Mouse (Mus musculus): ENCODE measurements around the gene Atp11c. TPM values are rescaled to one million over a fixed set of nuclear protein-coding genes. Genes with fewer than 3 reads are reported as not detected.

The Atp11c gene
- polyA plus RNA-seq, 1 experiment from 2014 or later, result 13.5 TPM

- no peak overlapping the region for H3K4me3 ChIP-seq (replicated peaks; ENCODE audit: low read length)
- H3K36me3 ChIP-seq (ENCODE audit: control insufficient read depth, insufficient read depth), result no peaks in the 10 kb centered on the region
- no peak overlapping the region for H3K4me2 ChIP-seq (ENCODE audit: low read length)
- H3K27ac ChIP-seq (ENCODE audit: low read length), result no peak overlapping the region
- WGBS, result 24% methylated on average over 4 of the region's 4 CpGs
- H3K27me3 ChIP-seq (replicated peaks; ENCODE audit: control insufficient read depth, insufficient read depth, low read length), result no peaks in the 10 kb centered on the region
- no peaks in the 10 kb centered on the region for H3K9me3 ChIP-seq (ENCODE audit: control insufficient read depth, low read length)
- H3K4me1 ChIP-seq (replicated peaks; ENCODE audit: control insufficient read depth, insufficient read depth, low read length), result 0 out of 2 replicates have a peak, but pooled peaks cover 2% of the 10 kb centered on the region
- peak; percentile 30 for ATAC-seq
- no peak overlapping the region for H3K9ac ChIP-seq (replicated peaks; ENCODE audit: low read depth, low read length)
Measured at GRCm38 (mm10) chrX:60544098-60544497, 48.4 kb downstream of the Atp11c start.

DNA sequence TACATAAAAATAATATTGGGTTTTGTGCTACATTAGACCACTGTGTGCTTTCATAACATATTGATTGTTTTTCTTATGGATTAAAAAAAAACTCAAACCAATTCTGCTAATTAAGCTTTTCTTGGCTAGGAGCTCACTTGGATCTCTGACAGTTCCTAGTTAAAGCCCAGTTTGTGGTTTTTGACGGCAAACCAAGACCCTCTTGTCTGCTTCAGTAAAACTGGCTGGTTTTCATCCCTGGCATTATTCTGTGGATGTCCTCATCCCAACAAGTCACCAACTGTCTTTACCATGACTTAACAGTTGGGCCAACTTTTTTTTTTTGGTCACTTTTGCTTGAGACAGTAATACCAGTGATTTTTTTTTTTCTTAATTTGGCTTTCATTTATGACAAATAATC, 49.6 kb downstream of the Atp11c start:
- Histone ChIP-seq H3K9ac (replicated peaks; ENCODE audit: low read depth, low read length) (no peak overlapping the region), H3K4me1 (replicated peaks; ENCODE audit: control insufficient read depth, insufficient read depth, low read length) (0 out of 2 replicates have a peak, but pooled peaks cover 2% of the 10 kb centered on the region), H3K4me3 (replicated peaks; ENCODE audit: low read length) (no peak overlapping the region), H3K36me3 (ENCODE audit: control insufficient read depth, insufficient read depth) (no peaks in the 10 kb centered on the region), H3K4me2 (ENCODE audit: low read length) (no peak overlapping the region), H3K9me3 (ENCODE audit: control insufficient read depth, low read length) (no peaks in the 10 kb centered on the region), H3K27ac (ENCODE audit: low read length) (no peak overlapping the region), H3K27me3 (replicated peaks; ENCODE audit: control insufficient read depth, insufficient read depth, low read length) (no peaks in the 10 kb centered on the region)
- 19% methylated on average over 1 of the region's 1 CpGs for WGBS
- ATAC-seq, result no peak

GRCm38 (mm10) chrX:60539149-60539548, 53.3 kb downstream of the Atp11c start, which contains the start of gene Gm7073:
Gm7073 (minus strand) TSS chrX:60539249.
- Histone ChIP-seq H3K4me1 (replicated peaks; ENCODE audit: control insufficient read depth, insufficient read depth, low read length) (no peaks in the 10 kb centered on the region), H3K27me3 (replicated peaks; ENCODE audit: control insufficient read depth, insufficient read depth, low read length) (no peaks in the 10 kb centered on the region), H3K27ac (ENCODE audit: low read length) (no peak within 1 kb of the TSS), H3K9me3 (ENCODE audit: control insufficient read depth, low read length) (no peaks in the 10 kb centered on the region), H3K9ac (replicated peaks; ENCODE audit: low read depth, low read length) (no peak within 1 kb of the TSS), H3K4me2 (ENCODE audit: low read length) (no peak within 1 kb of the TSS), H3K4me3 (replicated peaks; ENCODE audit: low read length) (no peak within 1 kb of the TSS), H3K36me3 (ENCODE audit: control insufficient read depth, insufficient read depth) (no peaks in the 10 kb centered on the region)
- ATAC-seq, result no peak

- Histone ChIP-seq H3K4me1 (replicated peaks; ENCODE audit: control insufficient read depth, insufficient read depth, low read length) (no peaks in the 10 kb centered on the region), H3K27ac (ENCODE audit: low read length) (no peak overlapping the region), H3K9me3 (ENCODE audit: control insufficient read depth, low read length) (no peaks in the 10 kb centered on the region), H3K27me3 (replicated peaks; ENCODE audit: control insufficient read depth, insufficient read depth, low read length) (no peaks in the 10 kb centered on the region), H3K4me3 (replicated peaks; ENCODE audit: low read length) (no peak overlapping the region), H3K36me3 (ENCODE audit: control insufficient read depth, insufficient read depth) (no peaks in the 10 kb centered on the region), H3K9ac (replicated peaks; ENCODE audit: low read depth, low read length) (no peak overlapping the region), H3K4me2 (ENCODE audit: low read length) (no peak overlapping the region)
- ATAC-seq, result peak; percentile 55; the same call in 1 of the 2 replicates
Measured at GRCm38 (mm10) chrX:60503995-60504394, 88.5 kb downstream of the Atp11c start.

GRCm38 (mm10) chrX:60497750-60498149, 94.7 kb downstream of the Atp11c start:
- 43% methylated on average over 1 of the region's 1 CpGs for WGBS
- H3K9ac ChIP-seq (replicated peaks; ENCODE audit: low read depth, low read length), result no peak overlapping the region
- no peak for ATAC-seq
- no peaks in the 10 kb centered on the region for H3K9me3 ChIP-seq (ENCODE audit: control insufficient read depth, low read length)
- no peak overlapping the region for H3K4me2 ChIP-seq (ENCODE audit: low read length)
- no peaks in the 10 kb centered on the region for H3K27me3 ChIP-seq (replicated peaks; ENCODE audit: control insufficient read depth, insufficient read depth, low read length)
- no peaks in the 10 kb centered on the region for H3K4me1 ChIP-seq (replicated peaks; ENCODE audit: control insufficient read depth, insufficient read depth, low read length)
- no peak overlapping the region for H3K27ac ChIP-seq (ENCODE audit: low read length)
- no peak overlapping the region for H3K4me3 ChIP-seq (replicated peaks; ENCODE audit: low read length)
- no peaks in the 10 kb centered on the region for H3K36me3 ChIP-seq (ENCODE audit: control insufficient read depth, insufficient read depth)

- Histone ChIP-seq H3K9me3 (ENCODE audit: control insufficient read depth, low read length) (no peaks in the 10 kb centered on the region), H3K4me3 (replicated peaks; ENCODE audit: low read length) (no peak overlapping the region), H3K36me3 (ENCODE audit: control insufficient read depth, insufficient read depth) (no peaks in the 10 kb centered on the region), H3K27ac (ENCODE audit: low read length) (no peak overlapping the region), H3K4me2 (ENCODE audit: low read length) (no peak overlapping the region), H3K27me3 (replicated peaks; ENCODE audit: control insufficient read depth, insufficient read depth, low read length) (no peaks in the 10 kb centered on the region), H3K4me1 (replicated peaks; ENCODE audit: control insufficient read depth, insufficient read depth, low read length) (no peaks in the 10 kb centered on the region), H3K9ac (replicated peaks; ENCODE audit: low read depth, low read length) (no peak overlapping the region)
- no peak for ATAC-seq
Measured at GRCm38 (mm10) chrX:60495308-60495707, 97.2 kb downstream of the Atp11c start.

- Histone ChIP-seq H3K4me1 (replicated peaks; ENCODE audit: control insufficient read depth, insufficient read depth, low read length) (no peaks in the 10 kb centered on the region), H3K4me3 (replicated peaks; ENCODE audit: low read length) (no peak overlapping the region), H3K9ac (replicated peaks; ENCODE audit: low read depth, low read length) (no peak overlapping the region), H3K36me3 (ENCODE audit: control insufficient read depth, insufficient read depth) (no peaks in the 10 kb centered on the region), H3K4me2 (ENCODE audit: low read length) (no peak overlapping the region), H3K27ac (ENCODE audit: low read length) (no peak overlapping the region), H3K27me3 (replicated peaks; ENCODE audit: control insufficient read depth, insufficient read depth, low read length) (no peaks in the 10 kb centered on the region), H3K9me3 (ENCODE audit: control insufficient read depth, low read length) (no peaks in the 10 kb centered on the region)
- ATAC-seq, result no peak
- WGBS, result 12% methylated on average over 2 of the region's 2 CpGs
Measured at GRCm38 (mm10) chrX:60463786-60464185, 128.7 kb downstream of the Atp11c start.

DNA sequence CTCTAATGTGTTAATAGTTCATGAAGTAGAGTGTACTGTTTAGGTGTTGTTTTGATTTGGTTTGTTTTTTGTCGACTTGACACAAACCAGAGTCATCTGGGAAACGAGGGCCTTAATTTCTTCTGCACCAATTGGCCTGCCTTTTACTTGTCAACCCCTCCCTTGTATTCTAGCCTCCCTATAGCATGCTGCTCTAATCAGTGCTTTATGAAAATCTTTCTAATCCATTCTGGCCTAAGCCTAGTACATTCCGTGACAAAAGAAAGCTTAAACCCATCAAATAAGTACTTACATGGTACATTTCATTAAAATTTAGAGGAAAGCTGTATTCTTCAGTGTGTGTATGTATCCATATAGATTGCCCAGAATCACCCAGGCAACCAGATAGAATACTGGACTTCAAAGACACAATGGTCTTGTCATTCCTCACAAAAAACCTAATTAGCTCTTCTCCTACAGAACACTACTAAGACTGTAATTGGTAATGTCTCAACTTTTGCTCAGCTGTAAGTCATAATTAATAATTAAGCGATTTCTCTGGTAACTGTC, 177.9 kb downstream of the Atp11c start:
- no peak overlapping the region for H3K4me3 ChIP-seq (replicated peaks; ENCODE audit: low read length)
- H3K9ac ChIP-seq (replicated peaks; ENCODE audit: low read depth, low read length), result no peak overlapping the region
- no peak for ATAC-seq
- no peaks in the 10 kb centered on the region for H3K27me3 ChIP-seq (replicated peaks; ENCODE audit: control insufficient read depth, insufficient read depth, low read length)
- no peaks in the 10 kb centered on the region for H3K4me1 ChIP-seq (replicated peaks; ENCODE audit: control insufficient read depth, insufficient read depth, low read length)
- no peaks in the 10 kb centered on the region for H3K36me3 ChIP-seq (ENCODE audit: control insufficient read depth, insufficient read depth)
- H3K9me3 ChIP-seq (ENCODE audit: control insufficient read depth, low read length), result no peaks in the 10 kb centered on the region
- H3K27ac ChIP-seq (ENCODE audit: low read length), result no peak overlapping the region
- no peak overlapping the region for H3K4me2 ChIP-seq (ENCODE audit: low read length)
- WGBS, result 22% methylated on average over 4 of the region's 4 CpGs

- no peaks in the 10 kb centered on the region for H3K36me3 ChIP-seq (ENCODE audit: control insufficient read depth, insufficient read depth)
- H3K4me2 ChIP-seq (ENCODE audit: low read length), result no peak overlapping the region
- peaks cover 8% of the 10 kb centered on the region; the same call in 1 of the 2 replicates for H3K4me1 ChIP-seq (replicated peaks; ENCODE audit: control insufficient read depth, insufficient read depth, low read length)
- H3K9me3 ChIP-seq (ENCODE audit: control insufficient read depth, low read length), result no peaks in the 10 kb centered on the region
- no peak overlapping the region for H3K9ac ChIP-seq (replicated peaks; ENCODE audit: low read depth, low read length)
- WGBS, result 67% methylated on average over 4 of the region's 4 CpGs
- ATAC-seq, result no peak
- H3K27me3 ChIP-seq (replicated peaks; ENCODE audit: control insufficient read depth, insufficient read depth, low read length), result no peaks in the 10 kb centered on the region
- H3K27ac ChIP-seq (ENCODE audit: low read length), result no peak overlapping the region
- no peak overlapping the region for H3K4me3 ChIP-seq (replicated peaks; ENCODE audit: low read length)
Measured at GRCm38 (mm10) chrX:60405681-60406080, 186.8 kb downstream of the Atp11c start.

DNA sequence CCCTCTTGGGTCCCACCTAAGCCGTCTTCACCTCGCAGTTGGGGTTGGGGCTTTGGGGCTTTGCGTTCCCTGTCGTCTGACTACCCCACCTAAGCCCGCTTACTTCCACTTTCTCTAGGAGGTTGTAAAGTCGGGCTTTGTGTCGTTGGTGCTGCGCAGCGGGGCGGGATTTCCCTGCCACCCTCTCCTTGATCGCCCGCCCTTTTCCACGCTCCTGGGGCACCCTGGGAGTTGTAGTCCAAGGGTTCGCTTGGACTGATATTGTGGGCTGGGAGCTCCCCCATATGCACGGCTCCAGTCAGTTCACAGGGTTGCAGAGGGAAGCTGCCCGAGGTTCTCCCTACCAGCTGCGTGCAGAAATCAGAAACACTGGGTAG, 187.8 kb downstream of the Atp11c start:
- no peaks in the 10 kb centered on the region for H3K27me3 ChIP-seq (replicated peaks; ENCODE audit: control insufficient read depth, insufficient read depth, low read length)
- ATAC-seq, result peak; percentile 98
- 11% methylated on average over 17 of the region's 17 CpGs for WGBS
- H3K4me2 ChIP-seq (ENCODE audit: low read length), result peak overlapping the region; percentile 19
- H3K4me1 ChIP-seq (replicated peaks; ENCODE audit: control insufficient read depth, insufficient read depth, low read length), result peaks cover 8% of the 10 kb centered on the region; the same call in 1 of the 2 replicates
- H3K9me3 ChIP-seq (ENCODE audit: control insufficient read depth, low read length), result no peaks in the 10 kb centered on the region
- H3K36me3 ChIP-seq (ENCODE audit: control insufficient read depth, insufficient read depth), result no peaks in the 10 kb centered on the region
- H3K4me3 ChIP-seq (replicated peaks; ENCODE audit: low read length), result peak overlapping the region; percentile 71
- H3K9ac ChIP-seq (replicated peaks; ENCODE audit: low read depth, low read length), result peak overlapping the region; percentile 81
- H3K27ac ChIP-seq (ENCODE audit: low read length), result peak overlapping the region; percentile 92

Measured in forebrain, embryonic 16.5 days (tissue).